Mouse (Mus musculus): ENCODE results near the gene Dnajc5. TPM values are rescaled to one million over a fixed set of nuclear protein-coding genes. Genes with fewer than 3 reads are reported as not detected.
"Not testable (repeated sequence)": the region's sequence is repeated elsewhere in the genome, so short reads cannot be mapped to it uniquely, and the experiment has no call there.

The Dnajc5 gene
- total RNA-seq (2021) = 10 to 100 TPM; 92.3 to 96.0 TPM
- 35.7 and 36.6 TPM in 2 replicates for polyA plus RNA-seq (2012; rRNA removed)
- long read RNA-seq, full-length matches to known transcripts = 24 of 33 reads
- long read RNA-seq, partial matches to known transcripts = 2 of 33 reads
- long read RNA-seq, other reads (novel, unspliced or antisense) = 7 of 33 reads

- peak; percentile 99 for DNase-seq
These were observed at the start of gene Dnajc5 for GRCm38 (mm10) chr2:181520118-181520935. TSS of gene Dnajc5 (plus strand) at chr2:181520485.

- peak; percentile 67 for DNase-seq
These were observed 49.0 kb upstream of the Dnajc5 start for GRCm38 (mm10) chr2:181471246-181471645.

- DNase-seq = peak; percentile 44
These were observed 47.9 kb upstream of the Dnajc5 start for GRCm38 (mm10) chr2:181472256-181472827.

GRCm38 (mm10) chr2:181483120-181483519, 37.2 kb upstream of the Dnajc5 start:
- DNase-seq = no peak

GRCm38 (mm10) chr2:181483562-181484318, 36.5 kb upstream of the Dnajc5 start:
- DNase-seq = peak; percentile 66

DNA sequence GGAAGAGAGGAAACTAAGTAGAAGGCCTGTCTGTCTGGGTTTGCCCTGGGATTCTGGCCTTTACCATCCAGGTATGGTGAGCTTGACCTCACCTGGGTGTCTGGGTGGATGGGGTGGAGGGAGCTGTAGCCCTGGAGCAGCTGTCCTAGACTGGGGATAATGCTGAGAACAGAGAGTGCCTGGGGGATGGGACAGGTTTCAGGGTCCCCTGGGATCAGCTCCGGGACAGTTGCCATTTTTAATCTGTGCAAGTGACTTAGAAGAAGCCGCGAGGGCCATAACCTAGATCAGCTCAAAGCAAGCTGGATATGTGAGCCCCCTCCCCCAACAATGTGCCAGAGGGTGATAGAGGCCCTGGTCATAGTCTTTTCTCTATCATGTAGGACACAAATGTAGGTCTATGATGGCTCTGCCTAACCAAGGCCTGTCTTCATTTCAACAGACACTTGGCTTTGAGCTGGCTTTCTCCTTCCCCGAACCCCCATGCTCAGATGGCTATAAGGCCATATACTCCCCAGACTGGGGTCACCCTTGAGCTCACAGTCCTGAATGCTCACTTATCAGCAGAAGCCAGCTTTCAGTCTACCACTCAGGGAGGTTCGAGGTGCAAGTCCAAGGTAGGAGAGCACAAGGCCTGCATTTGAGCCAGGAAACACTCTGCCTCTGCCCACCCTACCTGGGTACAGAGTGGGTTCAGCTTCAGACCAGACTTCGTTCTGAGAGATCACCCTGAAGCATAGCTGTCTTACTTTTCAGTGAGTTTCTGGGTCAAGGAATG, 35.6 kb upstream of the Dnajc5 start:
- peak; percentile 27 for DNase-seq

- DNase-seq = no peak
These were observed 34.5 kb upstream of the Dnajc5 start for GRCm38 (mm10) chr2:181485741-181486140.

DNA sequence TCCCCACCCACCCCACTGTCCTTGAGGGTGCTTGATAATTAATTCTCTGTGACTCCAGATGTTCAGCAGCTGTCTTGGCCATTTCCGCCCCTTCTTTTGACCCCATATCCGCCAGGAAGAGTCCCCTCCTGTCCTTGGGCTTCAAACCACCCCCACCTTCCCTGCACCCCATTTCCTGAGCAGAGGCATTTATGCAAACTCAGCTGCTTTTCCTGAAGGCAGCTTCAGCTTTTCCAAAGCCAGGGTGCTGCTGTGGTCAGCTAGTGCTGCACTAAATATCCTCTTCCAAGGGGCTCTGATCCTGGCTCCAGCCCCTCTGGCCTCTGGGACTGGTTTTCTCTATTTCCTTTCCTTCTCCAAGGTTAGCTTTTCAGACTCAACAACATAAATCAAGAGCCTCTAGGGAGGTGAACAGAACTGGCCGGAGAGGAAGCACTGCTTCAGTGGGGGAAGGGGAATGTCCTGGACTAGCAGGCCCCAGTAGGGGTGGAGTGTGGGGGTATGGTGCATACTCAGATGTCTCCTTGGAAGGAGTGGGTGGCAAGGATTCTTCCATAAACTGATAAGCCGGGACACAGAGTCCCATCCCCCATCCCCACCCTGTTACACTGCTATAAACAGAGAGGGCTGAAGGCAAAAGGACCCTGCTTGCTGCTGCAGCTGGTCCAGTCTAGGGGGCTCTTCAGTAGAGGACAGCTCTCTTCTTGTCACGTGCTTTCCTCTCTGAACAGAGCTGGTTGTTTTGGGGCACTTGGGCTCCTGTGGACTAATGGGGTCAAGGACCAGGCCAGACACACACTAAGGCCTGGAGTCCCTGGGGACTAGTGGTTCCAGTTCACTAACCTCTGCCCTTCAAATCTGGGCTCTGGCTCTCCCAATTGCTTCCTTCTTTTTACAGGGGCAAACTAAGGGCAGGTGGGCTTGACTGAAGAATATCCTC, 32.7 kb upstream of the Dnajc5 start:
- DNase-seq = peak; percentile 84

DNA sequence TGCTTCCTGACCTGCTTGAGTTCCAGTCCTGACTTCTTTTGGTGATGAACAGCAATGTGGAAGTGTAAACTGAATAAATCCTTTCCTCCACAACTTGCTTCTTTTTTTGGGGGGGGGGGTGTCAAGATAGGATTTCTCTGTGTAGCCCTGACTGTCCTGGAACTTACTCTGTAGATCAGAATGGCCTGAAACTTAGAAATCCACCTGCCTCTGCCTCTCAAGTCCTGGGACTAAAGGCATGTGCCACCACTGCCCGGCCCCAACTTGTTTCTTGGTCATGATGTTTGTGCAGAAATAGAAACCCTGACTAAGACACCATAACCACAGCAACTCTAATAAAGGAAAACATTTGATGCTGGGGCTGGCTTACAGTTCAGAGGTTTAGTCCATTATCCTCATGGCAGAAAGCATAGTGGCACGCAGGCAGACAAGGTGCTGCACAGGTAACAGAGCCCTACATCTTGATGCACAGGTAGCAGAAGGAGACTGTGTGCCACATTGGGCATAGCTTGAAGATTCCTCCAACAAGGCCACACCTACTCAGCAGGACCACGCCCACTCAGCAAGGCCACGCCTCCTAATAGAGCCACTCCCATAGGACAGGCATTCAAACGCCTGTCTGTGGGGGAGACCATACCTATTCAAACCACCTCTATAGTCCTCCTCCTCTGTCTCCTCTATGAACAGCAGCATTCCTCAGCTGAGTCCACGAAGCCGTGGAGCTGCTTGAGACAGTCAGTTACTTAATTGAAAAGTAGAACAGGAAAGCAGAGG, 28.7 kb upstream of the Dnajc5 start:
- DNase-seq = no peak

- no peak for DNase-seq
These were observed 28.1 kb upstream of the Dnajc5 start for GRCm38 (mm10) chr2:181492206-181492605.

DNA sequence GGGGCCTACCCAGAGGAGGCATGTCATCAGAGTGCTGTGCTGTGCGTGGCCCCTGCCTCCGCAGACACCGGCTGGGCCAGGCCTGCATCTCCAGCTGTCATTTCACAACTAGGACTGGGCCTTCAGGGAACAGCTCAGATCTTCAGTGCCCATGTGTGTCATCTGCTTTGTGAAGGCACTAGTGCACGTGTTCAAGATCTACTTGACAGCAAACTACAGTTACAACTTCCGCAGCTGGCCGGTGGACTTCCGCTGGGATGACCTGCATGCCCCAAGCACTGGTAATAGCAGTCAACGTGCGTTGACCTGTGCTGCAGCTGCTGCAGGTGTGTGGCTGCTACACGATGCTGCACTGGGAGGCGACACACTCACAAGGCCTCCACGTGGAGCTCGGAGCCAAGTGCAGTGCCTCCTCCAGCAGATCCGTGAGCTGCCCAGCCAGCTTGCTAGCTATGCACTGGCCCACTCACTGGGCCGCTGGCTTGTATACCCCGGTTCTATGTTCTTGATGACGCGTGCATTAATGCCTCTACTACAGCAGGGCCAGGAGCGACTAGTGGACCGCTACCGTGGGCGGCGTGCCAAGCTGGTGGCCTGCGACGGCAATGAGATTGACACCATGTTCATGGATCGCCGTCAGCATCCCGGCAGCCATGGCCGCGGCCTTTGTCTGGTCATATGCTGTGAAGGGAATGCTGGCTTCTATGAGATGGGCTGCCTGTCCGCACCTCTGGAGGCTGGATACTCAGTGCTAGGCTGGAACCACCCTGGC, 26.9 kb upstream of the Dnajc5 start, which contains the start of gene Abhd16b:
Abhd16b (plus strand) TSS at position 51 of the 772 bp plus-strand sequence.
- no peak for DNase-seq

GRCm38 (mm10) chr2:181494266-181494945, 25.9 kb upstream of the Dnajc5 start:
- DNase-seq = no peak

- DNase-seq = not testable (repeated sequence)
These were observed 24.4 kb upstream of the Dnajc5 start for GRCm38 (mm10) chr2:181495845-181496244.

DNA sequence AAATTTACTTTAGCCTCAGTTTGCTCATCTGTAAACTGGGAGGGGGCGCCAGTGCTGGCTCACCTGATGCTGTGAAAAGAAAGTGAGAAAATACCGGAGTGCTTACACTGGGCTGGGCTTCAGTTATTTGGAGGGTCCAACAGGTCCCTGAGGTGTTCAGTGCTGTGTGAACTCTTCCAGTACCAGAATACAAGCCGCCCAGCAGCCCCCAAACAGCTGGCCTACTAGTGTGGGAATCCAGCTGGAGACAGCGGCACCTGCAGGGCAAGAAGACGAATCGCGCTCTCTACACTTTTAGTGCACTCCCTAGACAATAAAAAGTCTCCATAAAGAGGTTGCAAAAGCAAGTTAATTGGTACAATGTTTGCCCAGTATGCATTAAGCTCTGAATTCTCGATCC, 24.0 kb upstream of the Dnajc5 start:
- DNase-seq = peak; percentile 65

DNA sequence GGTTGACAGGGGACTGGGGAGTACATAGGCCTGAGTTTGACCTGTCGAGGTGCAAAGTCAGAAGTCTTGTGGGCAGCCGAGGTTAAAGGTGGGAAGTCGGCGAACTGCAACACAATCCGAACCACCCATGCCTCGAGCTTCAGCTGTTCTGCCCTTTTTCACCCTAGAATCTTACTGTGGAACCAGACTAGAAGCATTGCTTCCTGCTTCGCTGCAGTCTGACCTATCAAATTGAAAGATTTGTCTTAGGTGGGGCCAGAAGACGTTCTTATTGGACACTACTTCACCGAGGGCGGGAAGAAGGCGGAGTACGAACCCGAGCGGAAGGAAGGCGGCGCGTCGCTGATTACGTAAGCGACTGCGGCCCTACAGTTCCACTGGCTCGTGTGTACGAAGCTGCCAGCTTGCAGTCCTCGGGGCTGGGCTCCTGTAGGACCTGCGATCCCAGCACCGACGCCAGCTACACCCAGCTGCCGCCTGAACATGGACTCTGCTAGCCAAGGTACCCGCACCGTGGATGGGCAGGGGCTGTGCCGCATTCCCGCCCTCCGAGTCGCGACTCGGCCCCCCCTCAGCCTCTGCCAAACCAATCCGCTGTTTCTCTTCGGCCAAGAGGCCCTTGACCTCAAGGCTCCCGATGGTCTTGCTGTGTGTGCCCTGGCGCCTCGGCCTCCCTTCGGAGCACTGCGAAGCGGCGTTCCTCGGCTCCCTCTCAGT, 23.3 kb upstream of the Dnajc5 start, which contains the start of gene Tpd52l2:
Tpd52l2 (plus strand) TSS at position 312 of the 717 bp plus-strand sequence.
- DNase-seq = peak; percentile 95

DNA sequence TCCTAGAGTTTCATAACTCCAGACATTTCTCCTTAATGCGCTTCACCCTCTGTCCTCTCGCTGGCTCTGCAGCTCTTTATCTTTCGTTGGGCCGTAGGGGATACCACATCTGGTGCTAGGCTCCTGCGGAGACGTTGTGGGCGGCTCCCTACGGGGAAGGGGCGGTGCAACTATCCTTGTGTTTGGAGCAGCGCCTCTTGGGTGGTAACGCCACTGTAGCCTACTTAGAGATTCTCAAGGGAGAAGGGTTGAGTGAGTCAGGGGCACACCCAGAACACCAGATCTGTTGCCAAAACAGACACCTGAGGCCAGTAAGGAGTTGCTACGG, 22.8 kb upstream of the Dnajc5 start:
- DNase-seq = peak; percentile 85

- DNase-seq = no peak
These were observed 21.6 kb upstream of the Dnajc5 start for GRCm38 (mm10) chr2:181498644-181499043.

DNA sequence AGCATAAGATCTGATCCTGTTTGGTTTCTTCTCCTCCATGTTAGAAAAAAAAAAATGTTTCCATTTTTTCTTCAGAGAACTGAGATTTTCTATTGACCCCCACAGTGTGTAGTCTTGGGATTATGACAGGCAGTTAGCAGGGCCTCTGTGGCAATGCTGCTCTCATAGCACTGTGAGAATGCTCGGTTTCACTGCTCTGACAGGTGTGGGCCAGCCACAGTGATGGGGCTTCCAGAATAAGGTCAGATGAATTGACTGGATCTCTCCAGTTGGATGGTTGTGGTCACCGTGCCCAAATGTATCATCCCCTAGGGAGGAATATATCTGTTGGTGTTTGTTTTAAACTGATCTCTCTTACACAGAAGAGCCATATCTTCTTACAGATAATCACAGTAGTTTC, 11.1 kb upstream of the Dnajc5 start:
- no peak for DNase-seq
